Mouse (Mus musculus) hindbrain, postnatal 0 days (tissue): ENCODE results near the gene Dcaf8. TPM values are rescaled to one million over a fixed set of nuclear protein-coding genes. Genes with fewer than 3 reads are reported as not detected.
"Not testable (repeated sequence)": the region's sequence is repeated elsewhere in the genome, so short reads cannot be mapped to it uniquely, and the experiment has no call there.

Experiments
- ATAC-seq: fragments of 200-750 bp; cut with Nextera tagmentation; 2 replicates; pipeline ENCODE4 v1.8.0; 2017; ENCODE audit warnings: mild to moderate bottlenecking, moderate TSS enrichment, moderate library complexity
- DNase-seq: peaks from one replicate; pipeline ENCODE4 v3.0.0-alpha.2; 2015; ENCODE audit warnings: low spot score
- H3K27ac ChIP-seq: fragments of 300-500 bp; sonication (generic); 2 replicates; pipeline ENCODE4 v1.5.1; 2014; ENCODE audit warnings: mild to moderate bottlenecking
- H3K27me3 ChIP-seq: fragments of 300-500 bp; sonication (generic); 2 replicates; pipeline ENCODE4 v1.6.1; 2014; ENCODE audit warnings: low read length, mixed read lengths; ENCODE audit not compliant: insufficient read depth
- H3K36me3 ChIP-seq: fragments of 300-500 bp; sonication (generic); 2 replicates; pipeline ENCODE4 v1.6.1; 2014; ENCODE audit warnings: low read length, mixed read lengths; ENCODE audit not compliant: insufficient read depth
- H3K4me1 ChIP-seq: fragments of 300-500 bp; sonication (generic); 2 replicates; pipeline ENCODE4 v1.6.1; 2014; ENCODE audit warnings: antibody characterized with exemption, low read length, mixed read lengths; ENCODE audit not compliant: insufficient read depth
- H3K4me2 ChIP-seq: fragments of 300-500 bp; sonication (generic); 2 replicates; pipeline ENCODE4 v1.6.1; 2014; ENCODE audit warnings: low read depth, mild to moderate bottlenecking, low read length, moderate library complexity, mixed read lengths
- H3K4me3 ChIP-seq: fragments of 300-500 bp; sonication (generic); 2 replicates; pipeline ENCODE4 v1.5.1; 2014; ENCODE audit warnings: low read length
- H3K9ac ChIP-seq: fragments of 300-500 bp; sonication (generic); replicated peaks from 2 replicates; pipeline ENCODE4 v1.6.1; 2014; ENCODE audit warnings: mild to moderate bottlenecking, low read length, moderate library complexity, mixed read lengths
- H3K9me3 ChIP-seq: fragments of 300-500 bp; sonication (generic); 2 replicates; pipeline ENCODE4 v1.6.1; 2016; ENCODE audit warnings: low read length, mixed read lengths
- CTCF ChIP-seq: IDR thresholded peaks from 2 replicates; pipeline ENCODE4 v1.5.1; 2016; ENCODE audit warnings: antibody characterized with exemption, control low read depth, low read depth
- WGBS: fragments of 180-500 bp; shearing (Covaris S2); extraction: QIAGEN DNeasy Blood & Tissue Kit; methylation state at CpG from one replicate; pipeline ENCODE4 v1.1.7; 2014; 5-methylcytosine and 5-hydroxymethylcytosine counted together
- polyA plus RNA-seq: library from polyadenylated mRNA; unstranded; fragments of >200 nt; fragmentation: Nextera tagmentation; extraction: Ambion mirVana; gene quantifications from 2 replicates; pipeline ENCODE4 v1.2.1, GENCODE M21; 2015
- total RNA-seq: library from RNA; depleted of rRNA; stranded (reverse); fragments of >200 nt; gene quantifications from 2 replicates; pipeline ENCODE4 v1.2.3, GENCODE M21; 2014; rRNA removed

The Dcaf8 gene
- total and polyA plus RNA-seq, 2 experiments from 2014 or later = 73.0 to 73.1 TPM

- DNase-seq (peak; percentile 30), ATAC-seq (no peak)
- H3K4me3 ChIP-seq = no peak overlapping the region
- H3K9ac ChIP-seq = no peak overlapping the region
- H3K4me2 ChIP-seq = no peak overlapping the region
- H3K4me1 ChIP-seq = peaks cover 4% of the 10 kb centered on the region
- H3K27ac ChIP-seq = no peak overlapping the region
- TF ChIP-seq CTCF = peak; percentile 36
- WGBS = 29% methylated on average over 16 of the region's 16 CpGs
- H3K9me3 ChIP-seq = no peaks in the 10 kb centered on the region
- H3K36me3 ChIP-seq = no peaks in the 10 kb centered on the region
- no peaks in the 10 kb centered on the region for H3K27me3 ChIP-seq
Observed at GRCm38 (mm10) chr1:172243547-172244205, 95.8 kb downstream of the Dcaf8 start.

- not testable (repeated sequence) for H3K4me3 ChIP-seq, ATAC-seq, H3K36me3 ChIP-seq, DNase-seq, H3K9ac ChIP-seq, H3K4me1 ChIP-seq, H3K27me3 ChIP-seq, H3K9me3 ChIP-seq, H3K27ac ChIP-seq
- 54% methylated on average over 23 of the region's 23 CpGs for WGBS
- 0 out of 2 replicates have a peak overlapping the region, but pooled peaks have one; percentile 10 for H3K4me2 ChIP-seq
Observed at GRCm38 (mm10) chr1:172244645-172245044, 96.8 kb downstream of the Dcaf8 start.

Other genes with a start within 250 kb of the Dcaf8 start
- gene Slamf6, start 230.6 kb upstream of the Dcaf8 start, total RNA-seq = 0.42 TPM in 1 of 2 replicates, not detected in the other
- 0.15 TPM in 1 of 2 replicates, not detected in the other for gene Slamf6, start 230.6 kb upstream of the Dcaf8 start, polyA plus RNA-seq
- gene Vangl2, start 119.6 kb upstream of the Dcaf8 start, total RNA-seq = 86.6 and 117 TPM in 2 replicates
- gene Vangl2, start 119.6 kb upstream of the Dcaf8 start, polyA plus RNA-seq = 33.0 and 36.5 TPM in 2 replicates
- 13.3 and 17.3 TPM in 2 replicates for gene Nhlh1, start 90.5 kb upstream of the Dcaf8 start, total RNA-seq
- 2.3 and 2.4 TPM in 2 replicates for gene Nhlh1, start 90.5 kb upstream of the Dcaf8 start, polyA plus RNA-seq
- 189 and 191 TPM in 2 replicates for gene Copa, start 65.6 kb upstream of the Dcaf8 start, total RNA-seq
- gene Copa, start 65.6 kb upstream of the Dcaf8 start, polyA plus RNA-seq = 136 and 142 TPM in 2 replicates
- gene Ncstn, start 65.3 kb upstream of the Dcaf8 start, total RNA-seq = 77.5 and 86.9 TPM in 2 replicates
- gene Ncstn, start 65.3 kb upstream of the Dcaf8 start, polyA plus RNA-seq = 95.0 and 101 TPM in 2 replicates
- gene Pex19, start 21.3 kb upstream of the Dcaf8 start, total RNA-seq = 185 and 203 TPM in 2 replicates
- gene Pex19, start 21.3 kb upstream of the Dcaf8 start, polyA plus RNA-seq = 140 and 144 TPM in 2 replicates
- gene Pea15a, start 58.7 kb downstream of the Dcaf8 start, total RNA-seq = 289 and 309 TPM in 2 replicates
- gene Pea15a, start 58.7 kb downstream of the Dcaf8 start, polyA plus RNA-seq = 503 and 511 TPM in 2 replicates
- 0.78 and 2.4 TPM in 2 replicates for gene Casq1, start 71.8 kb downstream of the Dcaf8 start, total RNA-seq
- 1.7 and 2.0 TPM in 2 replicates for gene Casq1, start 71.8 kb downstream of the Dcaf8 start, polyA plus RNA-seq
- 0.10 TPM in 1 of 2 replicates, not detected in the other for gene Atp1a4, start 110.3 kb downstream of the Dcaf8 start, total RNA-seq
- gene Atp1a4, start 110.3 kb downstream of the Dcaf8 start, polyA plus RNA-seq = 0.05 TPM in 1 of 2 replicates, not detected in the other
- gene Igsf8, start 113.6 kb downstream of the Dcaf8 start, total RNA-seq = 136 and 150 TPM in 2 replicates
- gene Igsf8, start 113.6 kb downstream of the Dcaf8 start, polyA plus RNA-seq = 90.2 and 90.8 TPM in 2 replicates
- 546 and 572 TPM in 2 replicates for gene Atp1a2, start 150.0 kb downstream of the Dcaf8 start, total RNA-seq
- 119 and 123 TPM in 2 replicates for gene Atp1a2, start 150.0 kb downstream of the Dcaf8 start, polyA plus RNA-seq
- 8.0 and 9.8 TPM in 2 replicates for gene Kcnj9, start 181.2 kb downstream of the Dcaf8 start, total RNA-seq
- 3.6 and 4.2 TPM in 2 replicates for gene Kcnj9, start 181.2 kb downstream of the Dcaf8 start, polyA plus RNA-seq
- gene Kcnj10, start 193.1 kb downstream of the Dcaf8 start, total RNA-seq = 8.6 and 10.0 TPM in 2 replicates
- gene Kcnj10, start 193.1 kb downstream of the Dcaf8 start, polyA plus RNA-seq = 5.4 and 5.6 TPM in 2 replicates
- gene Pigm, start 228.5 kb downstream of the Dcaf8 start, total RNA-seq = 12.2 and 14.7 TPM in 2 replicates
- gene Pigm, start 228.5 kb downstream of the Dcaf8 start, polyA plus RNA-seq = 2.7 and 3.0 TPM in 2 replicates